Mouse (Mus musculus) frontal cortex, postnatal 10 days (tissue): ENCODE data around the gene 2900011O08Rik.
"Not testable (repeated sequence)": the region's sequence is repeated elsewhere in the genome, so short reads cannot be mapped to it uniquely, and the experiment has no call there.

Experiments used
- DNase-seq, 2 experiments: peaks; one replicate each; pipeline ENCODE4 v3.0.0; 2022; ENCODE audit warnings: low spot score in 2 of 2, mixed read lengths in 1 of 2

Gene 2900011O08Rik

DNA sequence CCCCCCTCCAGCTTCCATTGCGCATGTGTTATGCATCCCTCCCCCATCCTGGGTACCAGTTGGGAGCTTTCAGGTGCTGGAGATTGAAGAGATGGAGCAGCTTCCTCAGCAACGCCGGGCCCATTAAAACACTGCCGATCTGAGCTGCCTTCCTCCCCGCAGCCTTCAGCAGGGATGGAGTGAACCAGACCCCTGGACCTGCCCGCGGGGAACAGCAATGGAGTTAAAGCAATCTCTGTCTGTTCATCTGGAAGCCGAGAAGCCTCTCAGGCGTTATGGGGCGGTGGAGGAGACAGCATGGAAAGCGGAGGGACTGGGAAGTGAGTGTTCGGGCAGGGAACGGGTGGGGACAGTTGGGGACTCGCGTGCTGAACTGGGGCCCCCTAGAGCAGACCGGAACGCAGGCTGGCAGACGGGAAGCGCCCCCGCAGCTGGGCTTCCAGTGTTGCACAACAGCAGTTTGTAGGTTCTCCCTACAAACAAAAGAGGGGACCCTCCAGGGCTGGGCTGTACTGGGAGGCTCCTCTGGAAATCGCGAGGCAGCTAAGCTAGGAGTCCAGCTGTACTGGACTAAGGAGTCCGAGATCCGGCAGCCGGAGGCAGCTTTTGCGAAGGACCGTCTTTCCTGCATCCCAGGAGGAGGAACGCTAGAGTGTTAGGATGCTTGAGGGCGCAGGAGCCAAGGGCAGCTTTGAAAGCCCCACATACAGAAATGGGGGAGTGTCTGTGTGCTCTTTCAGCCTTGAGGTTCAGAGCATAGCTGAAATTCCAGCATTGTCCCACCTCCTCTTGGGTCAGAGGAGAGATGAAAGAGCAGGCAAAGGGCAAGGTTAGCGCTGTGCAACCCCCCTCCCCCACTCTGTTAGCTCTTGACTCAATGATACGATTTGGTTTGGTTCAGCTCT, at the start of gene 2900011O08Rik, which contains the start of gene Ifitm7:
Gene 2900011O08Rik, plus strand, starts transcription at position 31 of the 905 bp plus-strand sequence.
Gene Ifitm7, minus strand, starts transcription at position 315 of the 905 bp plus-strand sequence.
- DNase-seq, result peak; percentile 20 to 53

DNA sequence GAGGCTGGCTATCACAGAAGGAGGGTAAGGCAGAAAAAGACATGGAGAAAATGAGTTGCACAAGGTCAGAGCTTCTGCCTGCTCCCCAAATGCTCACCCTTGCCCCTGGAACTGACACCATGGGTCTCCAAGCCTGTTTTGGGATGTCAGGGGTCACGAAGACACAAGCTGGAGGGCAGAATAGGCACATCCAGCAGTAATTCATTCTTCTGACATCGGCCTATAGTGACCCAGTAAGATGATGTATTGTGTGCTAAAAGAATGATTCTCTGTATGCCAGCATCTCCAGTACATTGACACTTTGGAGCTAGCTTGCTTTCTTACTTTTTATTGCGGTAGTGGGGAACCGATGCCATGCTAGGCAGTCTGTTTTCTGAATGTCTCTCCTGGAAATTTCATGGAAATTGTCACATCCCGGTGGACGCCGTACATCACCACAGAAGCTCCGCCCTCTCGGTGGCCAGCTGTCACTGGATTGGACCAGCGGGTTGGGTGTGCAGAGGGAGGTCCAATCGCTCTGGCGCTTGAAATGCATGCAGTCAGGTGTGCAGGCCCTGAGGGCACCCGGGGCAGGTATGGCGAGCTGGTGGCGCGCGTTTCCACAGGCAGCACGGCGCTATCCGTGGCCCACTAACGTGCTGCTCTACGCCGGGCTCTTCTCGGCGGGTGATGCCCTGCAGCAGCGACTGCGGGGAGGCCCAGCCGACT, 46.1 kb upstream of the 2900011O08Rik start:
- peak; percentile 74 to 79 for DNase-seq

GRCm38 (mm10) chr16:13940847-13941395, 45.5 kb upstream of the 2900011O08Rik start:
- DNase-seq, result no peak

GRCm38 (mm10) chr16:13944178-13944577, 42.2 kb upstream of the 2900011O08Rik start:
- DNase-seq, result no peak

GRCm38 (mm10) chr16:13944752-13945151, 41.7 kb upstream of the 2900011O08Rik start:
- no peak for DNase-seq

- no peak for DNase-seq
Measured at GRCm38 (mm10) chr16:13945153-13945552, 41.3 kb upstream of the 2900011O08Rik start.

DNA sequence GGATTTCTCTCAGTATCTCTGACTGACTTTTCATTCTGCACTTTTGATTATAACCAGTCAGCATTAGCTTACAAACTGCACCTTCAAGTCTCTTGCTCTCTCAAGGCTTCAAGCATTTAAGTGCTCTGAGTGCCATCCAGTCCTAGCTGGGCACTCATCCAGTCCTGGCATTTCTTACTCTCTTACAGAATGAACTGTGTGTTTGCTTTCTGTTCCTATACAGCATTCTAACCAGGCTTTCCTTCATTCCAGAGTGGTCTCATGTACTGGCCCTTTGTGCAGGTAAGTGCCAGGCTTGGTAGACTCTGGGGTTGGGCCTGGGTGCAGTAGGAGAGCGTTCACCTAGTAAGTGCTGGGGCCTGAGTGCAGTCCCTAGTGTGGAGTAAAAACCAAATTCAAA, 40.1 kb upstream of the 2900011O08Rik start:
- no peak for DNase-seq

DNA sequence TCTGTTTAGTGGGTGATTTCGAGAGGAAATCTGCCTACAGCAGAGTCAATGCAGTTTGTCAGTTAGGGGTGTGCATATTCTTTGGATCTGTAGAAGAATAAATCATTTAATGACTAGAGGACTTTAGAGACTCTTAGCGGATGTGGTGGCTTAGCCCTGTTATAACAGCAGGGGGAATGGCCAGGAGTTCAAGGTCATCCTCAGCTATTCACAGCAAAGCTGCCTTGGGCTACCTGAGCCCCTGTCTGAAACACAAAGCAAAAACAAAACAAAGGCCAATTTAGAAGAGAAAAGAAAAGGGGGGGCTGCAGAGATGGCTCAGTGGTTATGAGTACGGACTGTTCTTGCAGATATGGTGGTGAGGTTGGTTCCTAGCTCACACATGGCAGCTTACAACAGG, 35.2 kb upstream of the 2900011O08Rik start:
- DNase-seq, result no peak

- DNase-seq, result no peak
Measured at GRCm38 (mm10) chr16:13962053-13962452, 24.4 kb upstream of the 2900011O08Rik start.

GRCm38 (mm10) chr16:13969096-13969495, 17.3 kb upstream of the 2900011O08Rik start:
- no peak for DNase-seq

DNA sequence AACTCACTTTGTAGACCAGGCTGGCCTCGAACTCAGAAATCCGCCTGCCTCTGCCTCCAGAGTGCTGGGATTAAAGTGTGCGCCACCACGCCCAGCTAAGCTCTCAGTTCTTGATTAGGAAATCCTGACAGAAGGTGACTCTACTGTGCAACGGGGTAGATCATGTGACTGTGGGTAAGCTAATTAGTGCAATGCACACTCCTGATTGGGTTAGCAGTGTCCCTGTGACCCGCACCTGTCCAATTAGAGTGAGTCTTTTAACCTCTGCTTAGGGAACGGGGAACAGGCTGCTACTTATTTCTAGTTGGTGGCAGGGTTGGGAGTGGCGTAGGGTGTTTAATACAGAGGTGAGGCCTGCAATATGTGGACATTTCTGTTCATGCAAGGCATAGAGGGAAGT, 14.4 kb upstream of the 2900011O08Rik start:
- DNase-seq, result no peak

DNA sequence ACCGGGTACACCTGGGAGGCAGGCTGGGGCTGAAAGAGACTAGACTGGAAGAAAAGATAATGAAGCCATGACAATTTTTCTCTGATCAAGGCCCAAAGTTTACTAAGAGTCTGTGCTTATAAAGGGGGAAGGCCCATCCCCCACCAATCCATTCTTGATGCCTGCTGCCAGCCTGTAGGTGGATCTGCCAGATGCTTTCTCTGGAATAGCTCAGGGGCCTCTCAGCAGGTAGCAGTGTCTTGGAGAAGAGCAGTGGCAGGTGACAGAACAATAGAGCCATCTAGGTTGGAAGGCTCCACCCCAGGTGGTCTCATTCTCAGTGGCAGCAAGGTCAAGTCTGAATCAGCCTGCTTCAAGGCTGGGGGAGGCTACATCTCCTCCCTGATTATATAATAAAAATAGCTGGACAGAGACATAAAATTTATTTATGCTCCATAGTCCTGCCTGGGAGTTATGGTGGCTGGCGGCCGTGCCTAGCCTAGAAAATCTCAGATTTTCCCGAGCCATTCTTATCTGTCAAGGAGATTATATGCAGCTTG, 10.0 kb upstream of the 2900011O08Rik start:
- DNase-seq, result not testable (repeated sequence)

GRCm38 (mm10) chr16:13977026-13977425, 9.4 kb upstream of the 2900011O08Rik start:
- not testable (repeated sequence) for DNase-seq

DNA sequence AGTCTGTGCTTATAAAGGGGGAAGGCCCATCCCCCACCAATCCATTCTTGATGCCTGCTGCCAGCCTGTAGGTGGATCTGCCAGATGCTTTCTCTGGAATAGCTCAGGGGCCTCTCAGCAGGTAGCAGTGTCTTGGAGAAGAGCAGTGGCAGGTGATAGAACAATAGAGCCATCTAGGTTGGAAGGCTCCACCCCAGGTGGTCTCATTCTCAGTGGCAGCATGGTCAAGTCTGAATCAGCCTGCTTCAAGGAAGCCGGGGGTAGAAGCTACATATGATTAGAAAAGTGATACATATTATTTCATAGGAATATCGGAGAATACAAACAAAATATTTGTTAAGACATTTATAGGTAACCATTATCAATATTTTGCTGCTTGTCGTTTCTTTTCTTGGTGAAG, 4.7 kb upstream of the 2900011O08Rik start:
- DNase-seq, result not testable (repeated sequence)

- no peak for DNase-seq
Measured at GRCm38 (mm10) chr16:13983161-13983560, 3.2 kb upstream of the 2900011O08Rik start.

- DNase-seq, result no peak
Measured at GRCm38 (mm10) chr16:13986197-13986573, 219 bp upstream of the 2900011O08Rik start.

DNA sequence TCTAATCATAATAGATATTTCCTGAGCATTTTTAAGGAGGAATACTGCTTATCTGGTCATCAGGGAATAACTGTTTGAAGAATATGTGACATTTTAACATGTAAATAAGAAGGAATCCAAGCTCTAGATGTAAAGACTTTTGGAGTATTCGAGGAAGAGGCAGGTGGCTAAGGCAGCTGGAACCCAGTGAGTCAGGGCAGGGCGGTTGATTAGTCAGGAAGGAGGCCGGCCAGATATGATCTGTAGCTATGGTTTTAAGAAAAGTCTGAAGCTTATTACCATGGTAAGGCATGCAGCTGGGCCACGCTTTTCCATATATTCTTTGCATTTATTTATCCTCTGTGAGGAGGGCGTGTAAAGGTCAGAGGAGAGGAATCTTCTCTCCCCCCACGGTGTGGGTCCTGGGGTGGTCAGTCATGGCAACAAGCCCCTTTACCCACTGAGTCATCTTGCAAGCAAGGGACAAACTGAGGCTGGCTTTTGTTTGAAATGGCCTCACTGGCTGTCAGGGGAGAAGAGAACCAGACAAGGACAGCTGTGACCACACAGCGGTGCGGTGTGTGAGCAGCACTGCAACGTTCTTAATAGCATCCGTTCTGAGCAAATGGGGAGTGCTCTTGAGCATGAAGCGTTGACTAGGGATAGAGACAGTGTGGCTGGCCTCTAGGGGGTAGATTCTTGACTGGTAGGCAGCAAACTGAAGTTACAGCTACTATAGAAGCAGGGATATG, 6.3 kb downstream of the 2900011O08Rik start:
- DNase-seq, result no peak

DNA sequence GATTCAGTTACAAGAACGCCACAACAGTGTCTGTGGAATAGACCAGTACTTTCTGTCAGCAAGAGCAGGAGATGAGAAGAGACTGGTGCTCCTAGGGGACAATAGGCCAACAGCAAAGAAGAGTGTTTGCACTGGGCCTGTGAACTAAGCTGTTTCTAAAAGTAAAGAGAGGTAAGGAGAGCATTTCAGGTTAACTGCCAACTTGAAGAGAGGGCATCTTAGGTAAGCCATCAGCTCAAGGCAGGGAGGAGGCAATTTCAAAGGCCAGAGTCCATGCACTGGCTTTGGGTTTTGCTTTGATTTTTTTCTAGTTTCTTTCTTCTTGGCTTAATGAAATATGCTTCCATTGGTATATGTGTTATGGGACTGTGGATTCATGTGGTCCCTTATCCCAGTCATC, 7.7 kb downstream of the 2900011O08Rik start:
- no peak for DNase-seq

DNA sequence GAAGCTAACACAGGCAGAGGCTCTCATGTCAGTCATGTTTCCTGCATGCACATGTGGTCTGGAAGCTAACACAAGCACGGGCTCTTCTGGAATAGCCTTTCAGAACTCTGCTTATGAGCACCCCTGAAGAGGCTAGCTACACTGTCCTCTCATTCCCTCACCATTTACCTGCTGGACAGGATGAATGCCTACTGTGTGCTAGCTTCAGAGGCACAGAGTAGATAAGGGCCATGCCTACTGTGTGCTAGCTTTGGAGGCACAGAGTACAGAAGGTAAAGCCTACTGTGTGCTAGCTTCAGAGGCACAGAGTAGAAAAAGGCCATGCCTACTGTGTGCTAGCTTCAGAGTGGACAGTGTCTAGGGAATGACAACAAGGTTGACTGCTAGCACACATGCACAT, 8.1 kb downstream of the 2900011O08Rik start:
- DNase-seq, result no peak

DNA sequence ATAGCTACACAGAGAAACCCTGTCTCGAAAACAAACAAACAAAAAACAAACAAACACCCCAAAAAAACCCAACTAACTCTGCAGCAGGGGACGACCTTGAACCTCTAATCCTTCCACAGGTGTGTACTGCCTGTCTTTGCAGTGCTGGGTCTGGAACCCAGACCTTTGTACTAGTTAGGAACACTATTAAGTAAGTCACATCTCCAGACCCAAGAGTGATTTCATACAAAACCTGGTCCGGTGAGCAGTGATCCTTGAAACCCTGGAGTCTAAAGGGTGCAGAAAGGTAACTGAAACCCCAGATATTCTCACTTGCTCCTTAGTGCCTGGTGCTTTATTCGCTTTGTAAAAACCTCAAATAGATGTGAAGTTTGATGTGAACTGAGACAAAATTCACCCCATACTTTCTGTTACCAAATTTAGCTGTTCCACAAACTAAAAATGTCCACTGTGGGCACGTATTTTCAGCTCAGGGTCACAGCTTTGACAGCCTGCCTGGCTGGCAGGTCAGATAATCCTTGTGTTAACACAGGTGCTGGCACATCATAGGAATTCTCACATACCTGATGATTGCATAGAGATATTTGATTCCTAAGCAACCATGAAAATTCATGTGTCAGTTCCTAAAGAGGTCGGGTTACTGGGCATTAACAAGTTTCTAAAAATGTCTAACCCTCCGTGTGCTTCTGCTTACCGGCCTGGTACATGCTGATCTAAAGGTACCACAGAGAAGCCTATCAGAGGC, 17.2 kb downstream of the 2900011O08Rik start:
- DNase-seq, result no peak

DNA sequence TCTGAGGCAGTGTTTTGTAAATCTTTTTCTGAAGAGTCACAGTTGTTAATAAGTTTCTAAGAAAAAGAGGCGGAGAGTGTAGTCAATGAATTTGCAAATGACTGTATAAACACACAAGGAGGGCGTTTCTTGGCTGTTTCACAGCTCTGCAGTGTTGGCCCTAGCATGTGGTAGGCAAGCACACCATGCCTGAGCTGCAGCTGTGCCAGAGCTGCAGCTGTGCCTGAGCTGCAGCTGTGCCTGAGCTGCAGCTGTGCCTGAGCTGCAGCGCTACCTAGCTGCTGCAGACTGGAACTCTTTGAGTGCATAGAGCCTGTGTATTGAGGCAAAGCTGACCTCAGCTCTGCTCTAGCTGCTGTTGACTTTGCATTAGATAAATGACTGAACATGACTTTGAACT, 17.8 kb downstream of the 2900011O08Rik start:
- no peak for DNase-seq
